Mouse (Mus musculus) liver, embryonic 11.5 days (tissue): ENCODE data around the gene Mef2c. TPM values are rescaled to one million over a fixed set of nuclear protein-coding genes. Genes with fewer than 3 reads are reported as not detected.

Experiments
- ATAC-seq: fragments of 200-750 bp; cut with Nextera tagmentation; replicated peaks from 2 replicates; pipeline ENCODE4 v1.8.0; 2017; ENCODE audit warnings: moderate number of reproducible peaks, mild to moderate bottlenecking, moderate TSS enrichment, moderate library complexity; ENCODE audit not compliant: low FRiP score
- DNase-seq: peaks from one replicate; pipeline ENCODE4 v3.0.0-alpha.2; 2017; ENCODE audit warnings: low spot score
- H3K27ac ChIP-seq: fragments of 300-500 bp; sonication (generic); 2 replicates; pipeline ENCODE4 v1.5.1; 2014; ENCODE audit warnings: mild to moderate bottlenecking, low read depth, low read length, control low read depth
- H3K27me3 ChIP-seq: fragments of 300-500 bp; sonication (generic); replicated peaks from 2 replicates; pipeline ENCODE4 v1.6.1; 2014; ENCODE audit warnings: low read length, mixed read lengths; ENCODE audit not compliant: control insufficient read depth, insufficient read depth
- H3K36me3 ChIP-seq: fragments of 300-500 bp; sonication (generic); 2 replicates; pipeline ENCODE4 v1.6.1; 2014; ENCODE audit warnings: mild to moderate bottlenecking, low read length, moderate library complexity, mixed read lengths; ENCODE audit not compliant: control insufficient read depth, insufficient read depth
- H3K4me1 ChIP-seq: fragments of 300-500 bp; sonication (generic); replicated peaks from 2 replicates; pipeline ENCODE4 v1.6.1; 2014; ENCODE audit warnings: low read length, mixed read lengths; ENCODE audit not compliant: control insufficient read depth, insufficient read depth
- H3K4me2 ChIP-seq: fragments of 300-500 bp; sonication (generic); 2 replicates; pipeline ENCODE4 v1.6.1; 2014; ENCODE audit warnings: mild to moderate bottlenecking, control low read depth, moderate library complexity
- H3K4me3 ChIP-seq: fragments of 300-500 bp; sonication (generic); 2 replicates; pipeline ENCODE4 v1.5.1; 2014; ENCODE audit warnings: low read depth, low read length, control low read depth
- H3K9ac ChIP-seq: fragments of 300-500 bp; sonication (generic); 2 replicates; pipeline ENCODE4 v1.6.1; 2014; ENCODE audit warnings: low read depth, low read length, control low read depth
- H3K9me3 ChIP-seq: fragments of 300-500 bp; sonication (generic); 2 replicates; pipeline ENCODE4 v1.6.1; 2016; ENCODE audit warnings: low read length, inconsistent platforms, mixed read lengths; ENCODE audit not compliant: control insufficient read depth
- WGBS: fragments of 180-500 bp; shearing (Covaris S2); extraction: QIAGEN DNeasy Blood & Tissue Kit; methylation state at CpG from one replicate; pipeline ENCODE4 v1.1.7; 2014; 5-methylcytosine and 5-hydroxymethylcytosine counted together
- polyA plus RNA-seq: library from polyadenylated mRNA; unstranded; fragments of >200 nt; fragmentation: Nextera tagmentation; extraction: Ambion mirVana; gene quantifications from 2 replicates; pipeline ENCODE4 v1.2.1, GENCODE M21; 2014

Gene Mef2c
- polyA plus RNA-seq, 1 experiment from 2014 or later = 46.0 TPM

DNA sequence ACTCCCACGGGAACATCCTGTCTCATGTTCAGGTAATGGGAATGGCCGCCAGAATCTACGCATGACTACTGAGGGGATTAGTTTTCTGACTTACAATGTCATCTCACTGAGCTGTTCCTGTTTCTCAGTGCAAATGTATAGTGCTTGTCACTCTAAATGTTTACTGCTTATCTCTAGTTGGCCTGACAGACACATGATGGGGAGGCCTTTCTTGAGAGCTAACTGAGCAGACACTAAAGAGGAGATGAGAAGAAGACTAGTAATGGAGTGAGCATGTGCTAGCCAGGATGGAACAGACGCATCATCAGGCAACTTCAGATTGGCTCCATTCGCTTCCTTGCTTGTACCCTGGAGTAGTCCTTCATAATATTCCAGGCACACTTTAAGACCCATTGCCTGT, 43.0 kb downstream of the Mef2c start:
- no peak for DNase-seq
- peaks cover 13% of the 10 kb centered on the region for H3K4me1 ChIP-seq
- H3K9ac ChIP-seq = no peak overlapping the region
- 88% methylated on average over 5 of the region's 5 CpGs for WGBS
- ATAC-seq = peak; percentile 67; the same call in 1 of the 2 replicates
- H3K9me3 ChIP-seq = no peaks in the 10 kb centered on the region
- H3K4me2 ChIP-seq = no peak overlapping the region
- H3K4me3 ChIP-seq = no peak overlapping the region
- no peaks in the 10 kb centered on the region for H3K36me3 ChIP-seq
- no peaks in the 10 kb centered on the region for H3K27me3 ChIP-seq
- no peak overlapping the region for H3K27ac ChIP-seq

DNA sequence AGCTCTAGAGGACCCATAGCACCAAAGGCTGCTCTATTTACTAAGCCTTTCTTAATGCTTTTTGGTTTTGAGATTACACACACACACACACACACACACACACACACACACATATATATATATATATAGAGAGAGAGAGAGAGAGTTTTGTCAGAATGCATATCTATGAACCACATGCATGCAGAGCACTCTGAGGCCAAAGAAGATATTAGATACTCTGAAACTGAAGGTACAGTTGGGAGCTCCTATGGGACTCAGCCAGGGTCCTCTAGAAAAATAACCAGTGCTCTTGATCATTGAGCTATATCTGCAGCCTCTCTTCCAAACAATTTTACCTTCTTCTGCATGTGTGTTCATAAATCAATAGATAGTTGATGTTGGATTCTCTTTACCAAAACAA, 47.4 kb downstream of the Mef2c start:
- no peaks in the 10 kb centered on the region for H3K27me3 ChIP-seq
- H3K36me3 ChIP-seq = no peaks in the 10 kb centered on the region
- peaks cover 8% of the 10 kb centered on the region for H3K4me1 ChIP-seq
- H3K9ac ChIP-seq = no peak overlapping the region
- H3K4me3 ChIP-seq = no peak overlapping the region
- ATAC-seq (peak; percentile 80), DNase-seq (no peak)
- H3K27ac ChIP-seq = no peak overlapping the region
- no peak overlapping the region for H3K4me2 ChIP-seq
- H3K9me3 ChIP-seq = no peaks in the 10 kb centered on the region

DNA sequence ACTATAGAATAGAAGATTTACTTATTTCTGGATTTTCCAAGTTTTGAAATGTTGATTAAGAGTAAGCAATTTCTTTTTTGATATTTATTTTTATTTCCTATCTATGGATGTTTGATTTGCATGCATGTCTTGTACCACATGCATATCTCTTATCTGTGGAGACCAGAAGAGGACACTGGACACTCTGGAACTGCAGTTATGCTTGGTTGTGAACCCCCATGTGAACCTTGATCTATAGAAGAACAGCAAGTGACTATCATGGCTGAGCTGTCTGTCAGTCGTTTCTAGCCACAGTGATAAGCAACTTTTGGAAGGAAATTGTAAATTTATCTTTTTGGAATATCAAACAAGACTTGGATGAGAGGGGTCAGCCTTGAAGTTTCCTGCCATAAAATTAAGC, 48.2 kb downstream of the Mef2c start:
- H3K4me1 ChIP-seq = peaks cover 5% of the 10 kb centered on the region

DNA sequence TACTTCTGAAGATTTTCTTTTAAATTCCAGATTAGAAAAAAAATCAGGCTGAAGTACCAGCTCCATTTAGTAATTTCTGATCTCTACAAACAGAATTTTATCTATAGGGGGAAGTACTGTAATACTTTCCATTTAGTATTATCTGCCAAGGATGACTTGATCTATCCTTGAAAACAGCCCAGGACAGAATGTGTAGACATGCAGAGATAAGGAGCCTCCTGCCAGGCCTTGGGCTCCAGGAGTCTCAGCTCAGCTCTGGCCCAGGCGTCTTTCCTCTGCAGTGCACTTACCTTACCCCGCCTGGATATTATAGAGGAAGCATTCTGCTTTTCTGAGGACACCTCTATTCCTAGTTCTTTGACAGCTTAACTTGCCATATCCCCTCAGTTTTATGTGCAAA, 59.4 kb downstream of the Mef2c start:
- Histone ChIP-seq H3K4me2 (no peak overlapping the region), H3K9ac (no peak overlapping the region), H3K27ac (no peak overlapping the region), H3K36me3 (no peaks in the 10 kb centered on the region), H3K4me3 (no peak overlapping the region), H3K27me3 (no peaks in the 10 kb centered on the region), H3K9me3 (no peaks in the 10 kb centered on the region), H3K4me1 (peaks cover 17% of the 10 kb centered on the region)
- DNase-seq = no peak
- WGBS = 36% methylated on average over 2 of the region's 2 CpGs
- ATAC-seq = peak; percentile 81

More for the DNA sequence above, 48.2 kb downstream of the Mef2c start:
- Histone ChIP-seq H3K9ac (no peak overlapping the region), H3K27ac (no peak overlapping the region), H3K4me2 (no peak overlapping the region), H3K36me3 (no peaks in the 10 kb centered on the region), H3K9me3 (no peaks in the 10 kb centered on the region), H3K27me3 (no peaks in the 10 kb centered on the region), H3K4me3 (no peak overlapping the region)
- peak; percentile 77 for ATAC-seq
- 29% methylated on average over 1 of the region's 1 CpGs for whole genome bisulfite sequencing
- no peak for DNase-seq

DNA sequence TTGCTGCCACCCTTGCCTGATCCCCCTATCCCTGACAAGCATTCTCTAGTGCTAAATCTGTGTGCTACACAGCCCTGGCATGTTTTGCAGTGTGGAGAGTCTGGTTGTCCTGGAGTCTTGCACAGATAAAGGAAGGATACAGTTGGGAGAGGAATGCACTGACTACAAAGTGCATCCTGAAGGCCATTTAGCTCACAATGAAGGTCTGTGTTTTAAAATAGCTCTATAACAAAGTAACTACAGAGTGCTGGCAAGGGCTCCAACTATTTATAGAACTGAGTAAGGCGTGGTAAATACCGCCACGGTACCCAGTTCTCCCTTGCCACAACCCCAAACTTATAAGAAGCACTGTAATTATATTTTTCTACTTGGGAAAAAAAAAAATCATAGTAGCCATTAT, 61.9 kb downstream of the Mef2c start:
- Histone ChIP-seq H3K27ac (no peak overlapping the region), H3K36me3 (no peaks in the 10 kb centered on the region), H3K27me3 (no peaks in the 10 kb centered on the region), H3K9me3 (no peaks in the 10 kb centered on the region), H3K4me3 (no peak overlapping the region), H3K4me1 (peaks cover 23% of the 10 kb centered on the region), H3K4me2 (no peak overlapping the region), H3K9ac (no peak overlapping the region)
- WGBS = 54% methylated on average over 3 of the region's 3 CpGs
- ATAC-seq = no peak
- no peak for DNase-seq

DNA sequence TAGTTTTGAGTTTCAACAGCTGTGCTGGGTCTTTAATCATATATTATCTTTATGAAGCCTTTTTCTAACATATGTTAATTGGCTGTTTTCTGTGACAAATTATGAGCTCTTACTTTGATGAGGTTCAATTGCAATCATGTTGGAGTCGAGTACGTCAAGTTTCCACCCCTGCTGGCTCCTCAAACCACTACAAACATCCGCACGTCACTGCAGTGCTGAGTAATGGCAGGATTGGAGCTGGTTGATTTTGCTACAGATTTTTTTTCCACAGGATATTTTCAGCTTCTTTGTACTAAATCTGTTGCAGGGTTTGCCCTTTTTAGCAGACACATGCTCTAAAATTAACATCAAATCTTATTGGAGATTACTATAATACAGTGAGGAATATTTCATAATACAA, 62.3 kb downstream of the Mef2c start:
- Histone ChIP-seq H3K27ac (no peak overlapping the region), H3K4me2 (no peak overlapping the region), H3K27me3 (no peaks in the 10 kb centered on the region), H3K9me3 (no peaks in the 10 kb centered on the region), H3K4me3 (no peak overlapping the region), H3K4me1 (peaks cover 23% of the 10 kb centered on the region), H3K36me3 (no peaks in the 10 kb centered on the region), H3K9ac (no peak overlapping the region)
- DNase-seq = no peak
- no peak for ATAC-seq
- 56% methylated on average over 4 of the region's 4 CpGs for WGBS

DNA sequence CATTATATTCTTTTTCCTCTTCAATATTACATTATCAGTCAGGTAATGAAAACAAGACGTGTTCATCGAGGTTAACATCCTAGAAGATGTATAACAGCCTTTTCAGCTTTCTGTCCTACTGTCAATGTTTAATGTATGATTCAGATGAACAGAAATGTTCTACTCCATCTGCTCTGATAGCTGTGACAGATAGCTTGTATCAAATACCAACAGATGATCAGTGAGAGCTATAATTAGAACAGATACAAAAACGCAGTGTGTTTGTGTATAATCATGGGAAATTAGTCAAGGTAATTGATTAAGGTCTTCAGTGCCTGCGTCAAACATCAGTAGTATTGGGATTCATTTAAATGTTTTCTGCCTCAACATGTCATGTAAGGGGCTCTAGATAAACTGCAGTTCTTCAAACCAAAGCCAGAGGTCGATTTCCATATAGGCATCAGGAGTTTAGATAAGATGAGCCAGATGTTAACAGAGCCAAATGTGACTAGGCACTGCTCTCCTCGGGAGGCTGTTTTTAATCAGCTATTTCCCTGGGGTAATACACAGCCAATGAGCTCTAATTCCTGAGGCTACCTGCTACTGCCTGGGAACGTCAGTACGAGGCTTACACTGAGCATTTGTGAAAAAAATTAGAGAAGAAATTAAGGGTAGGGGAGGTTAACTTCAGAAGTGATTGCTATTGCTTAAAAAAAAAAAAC, 63.1 kb downstream of the Mef2c start:
- no peaks in the 10 kb centered on the region for H3K9me3 ChIP-seq

DNA sequence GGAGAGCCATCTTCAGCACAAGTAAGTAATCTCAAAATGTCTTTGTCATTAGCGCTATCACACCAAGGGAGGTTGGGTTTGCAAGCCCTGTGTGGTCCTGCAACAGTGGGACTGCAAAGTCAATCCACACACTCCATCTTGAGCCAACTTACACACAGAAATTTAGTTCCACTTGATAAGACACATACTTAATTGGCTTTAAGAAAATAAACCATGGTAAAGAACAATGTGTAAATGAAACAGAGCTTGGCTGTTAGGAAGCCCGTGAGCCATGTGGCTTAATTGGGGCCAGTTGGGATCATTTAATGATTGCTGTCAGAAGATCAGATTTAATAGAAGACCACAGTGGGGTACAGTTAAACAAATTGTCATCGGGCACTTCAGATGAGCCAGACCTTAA, 63.8 kb downstream of the Mef2c start:
- no peaks in the 10 kb centered on the region for H3K36me3 ChIP-seq
- peaks cover 21% of the 10 kb centered on the region for H3K4me1 ChIP-seq
- no peak for ATAC-seq
- DNase-seq = no peak
- H3K27me3 ChIP-seq = no peaks in the 10 kb centered on the region
- no peak overlapping the region for H3K27ac ChIP-seq
- H3K4me3 ChIP-seq = no peak overlapping the region
- H3K4me2 ChIP-seq = no peak overlapping the region
- WGBS = 64% methylated on average over 3 of the region's 3 CpGs
- no peaks in the 10 kb centered on the region for H3K9me3 ChIP-seq
- H3K9ac ChIP-seq = no peak overlapping the region

More for the DNA sequence above, 63.1 kb downstream of the Mef2c start:
- no peak for DNase-seq
- Histone ChIP-seq H3K9ac (no peak overlapping the region), H3K4me1 (peaks cover 23% of the 10 kb centered on the region), H3K36me3 (no peaks in the 10 kb centered on the region), H3K4me2 (no peak overlapping the region), H3K27ac (no peak overlapping the region), H3K27me3 (no peaks in the 10 kb centered on the region), H3K4me3 (no peak overlapping the region)
- no peak for ATAC-seq
- WGBS = 48% methylated on average over 8 of the region's 8 CpGs

DNA sequence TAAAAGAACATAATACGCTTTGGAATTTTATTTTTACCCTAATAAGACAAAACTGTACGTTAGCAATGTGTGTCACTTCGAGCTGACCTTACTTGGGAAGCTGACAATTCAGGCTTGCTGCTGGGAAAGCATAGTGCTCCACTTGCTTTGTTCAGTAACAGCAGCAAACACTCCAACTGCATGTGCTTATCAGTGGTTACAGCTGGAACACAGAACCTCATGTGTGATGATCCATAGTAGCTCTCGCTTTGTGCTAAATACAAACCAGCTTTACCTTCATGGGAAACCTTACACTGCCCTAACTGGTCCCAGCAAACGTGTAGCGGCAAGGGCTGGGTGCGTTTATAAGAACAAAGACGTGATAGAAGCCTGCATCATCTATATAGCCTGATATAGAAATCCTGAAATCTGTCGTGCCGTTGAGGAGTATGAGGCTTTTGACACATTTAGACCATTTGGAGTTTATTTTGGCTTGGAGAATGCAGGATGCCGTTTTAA, 65.0 kb downstream of the Mef2c start:
- no peak overlapping the region for H3K4me3 ChIP-seq
- H3K4me2 ChIP-seq = no peak overlapping the region
- no peak overlapping the region for H3K9ac ChIP-seq
- no peak overlapping the region for H3K27ac ChIP-seq
- no peaks in the 10 kb centered on the region for H3K36me3 ChIP-seq
- peak; percentile 61 for ATAC-seq
- DNase-seq = no peak
- peaks cover 12% of the 10 kb centered on the region for H3K4me1 ChIP-seq
- WGBS = 62% methylated on average over 11 of the region's 11 CpGs
- no peaks in the 10 kb centered on the region for H3K27me3 ChIP-seq
- H3K9me3 ChIP-seq = no peaks in the 10 kb centered on the region
